Mouse (Mus musculus) liver, embryonic 16.5 days (tissue): ENCODE measurements around the gene Cd276. TPM values are rescaled to one million over a fixed set of nuclear protein-coding genes. Genes with fewer than 3 reads are reported as not detected.

Source experiments
- ATAC-seq: fragments of 200-750 bp; cut with Nextera tagmentation; 2 replicates; pipeline ENCODE4 v1.8.0; 2017; ENCODE audit warnings: low read depth, mild to moderate bottlenecking, moderate number of reproducible peaks, moderate library complexity
- H3K27ac ChIP-seq: fragments of 300-500 bp; sonication (generic); 2 replicates; pipeline ENCODE4 v1.5.1; 2014; ENCODE audit warnings: mild to moderate bottlenecking, low read length
- H3K27me3 ChIP-seq: fragments of 300-500 bp; sonication (generic); 2 replicates; pipeline ENCODE4 v1.6.1; 2014; ENCODE audit warnings: low read depth, low read length, mixed read lengths; ENCODE audit not compliant: control insufficient read depth, insufficient read depth
- H3K36me3 ChIP-seq: fragments of 300-500 bp; sonication (generic); 2 replicates; pipeline ENCODE4 v1.6.1; 2014; ENCODE audit warnings: mild to moderate bottlenecking; ENCODE audit not compliant: control insufficient read depth, insufficient read depth
- H3K4me1 ChIP-seq: fragments of 300-500 bp; sonication (generic); 2 replicates; pipeline ENCODE4 v1.6.1; 2014; ENCODE audit warnings: low read depth, low read length, mixed read lengths; ENCODE audit not compliant: control insufficient read depth
- H3K4me2 ChIP-seq: fragments of 300-500 bp; sonication (generic); 2 replicates; pipeline ENCODE4 v1.6.1; 2014; ENCODE audit warnings: low read depth, low read length, mixed read lengths
- H3K4me3 ChIP-seq: fragments of 300-500 bp; sonication (generic); 2 replicates; pipeline ENCODE4 v1.5.1; 2014; ENCODE audit warnings: low read depth, mild to moderate bottlenecking, low read length
- H3K9ac ChIP-seq: fragments of 300-500 bp; sonication (generic); 2 replicates; pipeline ENCODE4 v1.6.1; 2014; ENCODE audit warnings: low read depth, low read length
- H3K9me3 ChIP-seq: fragments of 300-500 bp; sonication (generic); replicated peaks from 2 replicates; pipeline ENCODE4 v1.6.1; 2016; ENCODE audit warnings: low read length; ENCODE audit not compliant: control insufficient read depth
- WGBS: fragments of 180-500 bp; shearing (Covaris S2); extraction: QIAGEN DNeasy Blood & Tissue Kit; methylation state at CpG from one replicate; pipeline ENCODE4 v1.1.7; 2014; ENCODE audit not compliant: insufficient replicate concordance; 5-methylcytosine and 5-hydroxymethylcytosine counted together
- polyA plus RNA-seq: library from polyadenylated mRNA; unstranded; fragments of >200 nt; fragmentation: Nextera tagmentation; extraction: Ambion mirVana; gene quantifications from 2 replicates; pipeline ENCODE4 v1.2.1, GENCODE M21; 2015

Cd276 gene
- 1.4 and 1.6 TPM in 2 replicates for polyA plus RNA-seq

DNA sequence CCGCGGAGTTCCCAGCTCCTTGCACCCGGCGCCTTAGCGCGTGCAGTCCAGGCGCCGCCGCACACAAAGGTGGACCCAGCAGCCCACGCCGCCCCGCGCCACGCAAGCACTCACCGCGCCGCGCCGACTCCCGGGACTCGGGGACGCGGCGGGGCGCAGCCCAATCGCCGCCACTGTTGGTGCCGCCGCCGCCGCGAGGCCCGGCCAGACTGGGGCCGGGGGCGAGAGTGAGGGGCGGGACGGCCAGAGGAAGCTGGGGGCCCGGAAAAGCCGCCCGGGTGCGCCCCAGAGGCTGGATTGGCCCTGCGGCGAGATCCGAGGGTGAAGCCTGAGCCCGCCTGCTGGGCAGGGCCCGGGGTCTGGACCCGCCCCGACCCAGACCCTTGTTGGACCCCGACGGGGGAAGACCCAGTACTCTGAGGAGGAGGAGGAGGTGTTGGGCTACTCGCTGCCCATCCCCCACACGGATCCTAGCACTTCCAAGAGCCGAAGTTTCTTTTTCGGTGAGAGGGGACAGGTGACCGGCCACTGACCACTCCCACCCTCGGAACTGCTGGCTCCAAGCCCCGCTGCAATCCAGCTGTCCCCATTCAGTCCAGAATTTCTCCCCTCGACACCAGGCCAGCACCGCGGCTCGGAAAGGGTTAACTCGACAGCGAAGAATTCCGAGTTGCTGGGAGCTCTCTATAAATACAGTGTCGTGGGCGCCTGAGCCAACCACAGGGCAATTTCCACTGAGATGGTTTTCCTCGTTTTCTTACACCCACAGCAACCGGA, at the start of gene Cd276:
TSS of gene Cd276 (minus strand) at position 530 of the 777 bp plus-strand sequence.
- H3K9me3 ChIP-seq = no peaks in the 10 kb centered on the region
- peaks cover 37% of the 10 kb centered on the region for H3K27me3 ChIP-seq
- WGBS = under 1% methylated on average over 67 of the region's 68 CpGs
- H3K27ac ChIP-seq = no peak within 1 kb of the TSS
- peak within 1 kb of the TSS; percentile 61 for H3K4me3 ChIP-seq
- ATAC-seq = peak; percentile 19; the same call in 1 of the 2 replicates
- no peaks in the 10 kb centered on the region for H3K36me3 ChIP-seq
- H3K4me2 ChIP-seq = peak within 1 kb of the TSS; percentile 69
- H3K4me1 ChIP-seq = peaks cover 8% of the 10 kb centered on the region
- peak within 1 kb of the TSS; percentile 57 for H3K9ac ChIP-seq

DNA sequence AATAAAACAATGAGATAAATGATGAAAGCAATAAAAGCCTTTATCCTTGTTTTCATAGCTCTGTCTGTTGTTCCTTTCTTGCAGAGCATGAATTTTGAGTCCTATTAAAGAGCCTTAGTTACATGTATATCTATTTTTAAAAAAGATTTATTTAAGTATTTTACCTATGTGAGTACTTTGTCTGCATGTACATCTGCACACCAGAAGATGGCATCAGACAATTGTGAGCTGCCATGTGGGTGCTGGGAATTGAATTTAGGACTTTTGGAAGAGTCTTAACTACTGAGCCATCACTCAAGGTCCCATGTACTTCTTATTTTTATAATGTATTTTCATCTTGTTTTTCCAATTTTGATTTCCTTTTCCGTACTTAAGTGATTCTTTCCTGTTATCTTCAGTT, 40.1 kb upstream of the Cd276 start:
- Histone ChIP-seq H3K9me3 (no peaks in the 10 kb centered on the region), H3K27ac (no peak overlapping the region), H3K27me3 (no peaks in the 10 kb centered on the region), H3K4me3 (no peak overlapping the region), H3K9ac (no peak overlapping the region), H3K36me3 (no peaks in the 10 kb centered on the region), H3K4me2 (no peak overlapping the region), H3K4me1 (peaks cover 2% of the 10 kb centered on the region; the same call in 1 of the 2 replicates)
- ATAC-seq = no peak
- 100% methylated on average over 1 of the region's 1 CpGs for WGBS

DNA sequence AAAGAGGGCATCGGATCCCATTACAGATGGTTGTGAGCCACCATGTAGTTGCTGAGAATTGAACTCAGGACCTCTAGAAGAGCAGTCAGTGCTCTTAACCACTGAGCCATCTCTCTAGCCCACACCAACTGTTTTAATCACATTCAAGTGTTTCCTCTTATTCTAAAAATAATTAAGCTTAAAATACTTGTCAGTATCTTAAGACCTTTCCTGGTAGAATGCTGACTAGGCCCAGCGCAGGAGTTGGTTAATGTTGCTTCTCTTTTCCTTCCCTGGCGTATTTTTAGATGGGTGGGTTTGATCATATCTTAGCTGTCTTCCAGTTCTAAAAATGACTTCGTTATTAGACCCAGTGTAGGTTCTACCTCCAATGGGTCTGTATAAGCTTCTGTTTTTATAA, 33.4 kb upstream of the Cd276 start:
- no peak overlapping the region for H3K9ac ChIP-seq
- no peaks in the 10 kb centered on the region for H3K27me3 ChIP-seq
- no peak overlapping the region for H3K4me3 ChIP-seq
- no peak for ATAC-seq
- H3K4me1 ChIP-seq = peaks cover 5% of the 10 kb centered on the region; the same call in 1 of the 2 replicates
- no peak overlapping the region for H3K27ac ChIP-seq
- WGBS = 33% methylated on average over 4 of the region's 4 CpGs
- no peak overlapping the region for H3K4me2 ChIP-seq
- no peaks in the 10 kb centered on the region for H3K36me3 ChIP-seq
- H3K9me3 ChIP-seq = no peaks in the 10 kb centered on the region

DNA sequence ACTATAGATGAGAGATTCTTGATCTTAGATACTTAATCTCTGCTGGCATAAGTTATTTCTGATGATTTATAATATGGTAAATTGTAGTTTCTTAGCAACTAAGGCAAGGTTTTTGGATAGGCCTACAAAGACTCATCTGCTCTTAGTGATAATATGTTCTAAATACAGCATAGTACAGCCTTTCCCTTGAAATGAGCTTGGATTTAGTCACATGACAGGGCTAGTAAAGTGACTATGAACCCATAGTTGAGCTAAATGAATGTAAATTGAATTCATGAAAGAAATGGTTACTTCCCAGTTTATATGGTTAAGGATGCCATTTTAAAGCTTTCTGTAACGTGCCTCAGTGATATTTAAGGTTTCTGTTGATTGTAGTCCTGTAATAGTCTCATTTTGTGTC, 29.1 kb upstream of the Cd276 start:
- H3K9me3 ChIP-seq = no peaks in the 10 kb centered on the region

DNA sequence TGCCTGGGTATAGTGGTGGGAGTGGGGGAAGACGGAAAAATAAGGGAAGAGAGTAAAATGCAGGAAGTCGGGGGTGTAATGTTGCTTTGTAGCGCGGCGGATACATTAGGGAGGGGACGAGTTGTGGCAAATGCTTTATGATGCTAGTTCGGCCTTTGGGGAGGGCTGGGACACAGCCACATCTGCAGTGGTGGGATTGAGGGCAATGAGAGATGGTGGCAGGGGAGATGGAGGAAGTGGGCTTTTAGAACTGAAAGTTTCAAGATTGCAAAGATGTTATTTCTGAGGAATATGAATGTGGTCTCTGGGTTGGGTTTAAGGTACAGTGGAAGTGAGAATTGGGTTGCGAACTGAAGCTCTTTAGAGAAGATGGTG, 28.0 kb upstream of the Cd276 start:
- Histone ChIP-seq H3K9me3 (no peaks in the 10 kb centered on the region), H3K9ac (peak overlapping the region; percentile 100), H3K27me3 (no peaks in the 10 kb centered on the region), H3K27ac (peak overlapping the region; percentile 94), H3K4me2 (peak overlapping the region; percentile 69), H3K36me3 (no peaks in the 10 kb centered on the region), H3K4me3 (peak overlapping the region; percentile 98), H3K4me1 (peaks cover 13% of the 10 kb centered on the region)
- under 1% methylated on average over 8 of the region's 8 CpGs for WGBS
- ATAC-seq = no peak

More for the DNA sequence above, 29.1 kb upstream of the Cd276 start:
- Histone ChIP-seq H3K27ac (no peak overlapping the region), H3K36me3 (no peaks in the 10 kb centered on the region), H3K4me2 (peak overlapping the region; percentile 43; the same call in 1 of the 2 replicates), H3K4me3 (no peak overlapping the region), H3K9ac (no peak overlapping the region), H3K27me3 (no peaks in the 10 kb centered on the region), H3K4me1 (peaks cover 13% of the 10 kb centered on the region)
- ATAC-seq = no peak
- 78% methylated on average over 1 of the region's 1 CpGs for WGBS

DNA sequence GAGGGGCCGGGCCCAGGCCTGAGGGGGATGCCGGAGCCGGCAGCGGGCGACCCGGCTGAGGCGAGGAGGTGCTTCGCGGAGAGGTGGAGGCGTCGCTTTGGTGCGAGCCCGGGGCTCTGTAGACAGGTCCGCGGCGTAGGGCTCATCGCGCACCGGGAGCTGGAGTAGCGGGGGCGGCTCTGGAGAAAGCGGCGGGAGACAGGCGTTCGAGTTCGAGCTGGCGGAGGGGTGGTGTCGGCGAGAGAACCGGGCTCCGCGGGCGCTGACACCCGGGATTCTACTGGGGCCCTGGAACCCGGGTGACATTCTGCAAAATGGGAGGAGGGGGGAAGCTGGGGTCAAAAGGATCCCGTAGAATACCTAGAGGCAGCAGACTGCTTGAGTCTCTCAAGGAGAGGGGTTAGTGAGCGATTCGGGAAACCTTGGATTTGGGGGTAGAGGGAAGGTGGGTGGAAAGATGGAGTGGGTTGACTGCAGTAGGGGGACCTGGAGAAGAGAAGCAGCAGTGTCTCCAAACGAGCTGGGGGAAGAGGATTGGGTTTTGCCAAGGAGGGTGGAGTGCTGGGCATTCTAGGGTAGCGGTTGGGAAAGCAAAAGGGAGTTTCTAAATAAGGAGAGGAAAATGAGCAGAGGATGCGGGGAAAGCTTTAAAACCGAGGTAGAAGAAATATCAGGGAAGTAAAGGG, 27.5 kb upstream of the Cd276 start:
- peak overlapping the region; percentile 94 for H3K27ac ChIP-seq
- peak; percentile 44 for ATAC-seq
- H3K4me1 ChIP-seq = peaks cover 12% of the 10 kb centered on the region
- H3K9ac ChIP-seq = peak overlapping the region; percentile 100
- no peaks in the 10 kb centered on the region for H3K27me3 ChIP-seq
- H3K4me2 ChIP-seq = peak overlapping the region; percentile 69
- under 1% methylated on average over 42 of the region's 42 CpGs for WGBS
- H3K4me3 ChIP-seq = peak overlapping the region; percentile 98
- no peaks in the 10 kb centered on the region for H3K36me3 ChIP-seq
- no peaks in the 10 kb centered on the region for H3K9me3 ChIP-seq

DNA sequence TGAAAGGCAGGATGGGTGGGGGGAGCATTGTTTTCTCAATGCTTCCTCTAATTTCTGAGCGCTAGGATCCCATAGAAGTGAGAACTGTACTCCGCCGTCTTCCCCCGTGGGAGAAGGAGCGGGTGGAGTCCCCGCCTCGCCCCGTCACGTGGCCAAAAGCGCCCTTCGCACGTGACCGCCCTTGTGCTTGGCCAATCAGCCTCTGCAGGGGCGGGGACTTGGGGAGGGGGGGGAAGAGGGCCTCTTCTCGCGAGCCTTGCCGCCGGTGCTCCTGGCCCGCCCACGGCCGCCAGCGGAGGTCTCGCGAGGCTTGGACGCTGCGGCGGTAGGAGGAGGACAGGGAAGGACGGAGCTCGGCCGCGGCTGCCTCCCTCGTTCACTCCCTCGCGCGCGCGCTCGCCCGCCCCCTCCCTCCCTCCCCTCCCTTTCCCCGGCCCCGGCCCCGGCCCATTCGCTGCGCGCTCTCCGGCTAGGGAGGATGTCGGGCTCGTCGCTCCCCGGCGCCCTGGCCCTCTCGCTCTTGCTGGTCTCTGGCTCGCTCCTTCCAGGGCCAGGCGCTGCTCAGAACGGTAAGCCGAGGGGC, 26.8 kb upstream of the Cd276 start, which contains the start of gene Nptn:
TSS of gene Nptn (plus strand) at position 283 of the 583 bp plus-strand sequence.
- WGBS = 0% methylated on average over 40 of the region's 56 CpGs
- peak; percentile 96 for ATAC-seq

DNA sequence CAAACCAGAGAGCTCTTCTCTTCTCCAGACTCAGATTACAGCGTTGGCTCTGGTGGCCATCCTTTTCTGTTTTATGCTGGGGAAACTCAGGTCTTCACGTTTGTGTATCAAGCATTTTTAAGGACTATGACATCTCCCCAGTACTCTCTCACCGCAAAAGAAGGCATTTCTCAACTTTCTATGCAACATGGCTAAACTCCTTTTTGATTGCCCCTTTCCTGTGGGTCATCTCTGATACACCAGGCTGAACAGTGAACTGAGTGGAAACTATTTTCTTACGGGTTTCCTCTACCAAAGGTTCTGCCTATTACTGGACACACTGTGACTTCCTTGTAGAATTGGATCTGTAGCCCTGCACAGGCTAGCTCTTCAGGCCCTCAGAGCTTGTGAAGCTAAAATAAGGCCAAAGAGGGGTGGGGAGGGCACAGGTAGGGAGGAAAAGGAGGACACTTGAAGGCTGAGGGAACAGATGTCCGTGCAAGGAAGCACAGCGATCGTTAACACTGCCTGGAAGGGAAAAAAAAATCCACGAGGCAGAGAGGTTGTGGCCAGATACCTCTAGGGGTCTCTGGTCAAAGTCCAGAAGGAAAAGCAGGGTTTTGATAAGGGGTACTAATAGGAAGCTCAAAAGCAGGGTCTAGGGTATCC, 26.2 kb upstream of the Cd276 start:
- no peak for ATAC-seq
- H3K9ac ChIP-seq = peak overlapping the region; percentile 73
- H3K27me3 ChIP-seq = no peaks in the 10 kb centered on the region
- peak overlapping the region; percentile 75 for H3K27ac ChIP-seq
- WGBS = 23% methylated on average over 8 of the region's 8 CpGs
- H3K36me3 ChIP-seq = no peaks in the 10 kb centered on the region
- peak overlapping the region; percentile 56 for H3K4me3 ChIP-seq
- peaks cover 10% of the 10 kb centered on the region for H3K4me1 ChIP-seq
- H3K4me2 ChIP-seq = peak overlapping the region; percentile 89
- no peaks in the 10 kb centered on the region for H3K9me3 ChIP-seq

More for the DNA sequence above, 26.8 kb upstream of the Cd276 start, which contains the start of gene Nptn:
- H3K4me2 ChIP-seq = peak within 1 kb of the TSS; percentile 89
- H3K36me3 ChIP-seq = no peaks in the 10 kb centered on the region
- H3K9me3 ChIP-seq = no peaks in the 10 kb centered on the region
- no peaks in the 10 kb centered on the region for H3K27me3 ChIP-seq
- peak within 1 kb of the TSS; percentile 94 for H3K27ac ChIP-seq
- peak within 1 kb of the TSS; percentile 98 for H3K4me3 ChIP-seq
- peak within 1 kb of the TSS; percentile 100 for H3K9ac ChIP-seq
- H3K4me1 ChIP-seq = peaks cover 10% of the 10 kb centered on the region
